Mouse (Mus musculus) myocyte (in vitro differentiated cells): ENCODE measurements at regions not wholly inside any gene's neighbourhood (a gene's known extent, or its start where the extent isn't known, plus 50 kb on each side); places are given as distances from the start of the nearest gene placed in this dataset.
A peak's percentile ranks its signal among the peaks of the same experiment; 100 is the strongest.

Source experiments
- H3K27me3 ChIP-seq: one replicate; pipeline ENCODE4 v1.6.1; 2011; ENCODE audit not compliant: control insufficient read depth, insufficient read depth, insufficient read length
- H3K36me3 ChIP-seq: one replicate; pipeline ENCODE4 v1.6.1; 2011; ENCODE audit not compliant: control insufficient read depth, insufficient read depth
- H3K4me2 ChIP-seq: one replicate; pipeline ENCODE4 v1.6.1; 2011; ENCODE audit warnings: low read depth, control low read depth
- H3K4me3 ChIP-seq: one replicate; pipeline ENCODE4 v1.5.1; 2011; ENCODE audit warnings: mild to moderate bottlenecking, control low read depth, moderate library complexity
- H3K79me2 ChIP-seq: one replicate; pipeline ENCODE4 v1.6.1; 2011; ENCODE audit not compliant: control insufficient read depth, insufficient read depth
- H3ac ChIP-seq: one replicate; pipeline ENCODE4 v1.6.1; 2011; ENCODE audit not compliant: control insufficient read depth, insufficient read length
- CEBPB ChIP-seq: IDR thresholded peaks from 2 replicates; pipeline ENCODE4 v1.6.1; 2011; ENCODE audit warnings: mild to moderate bottlenecking, moderate library complexity; ENCODE audit not compliant: poor library complexity, insufficient read depth, severe bottlenecking
- E2F4 ChIP-seq: IDR thresholded peaks from one replicate; pipeline ENCODE4 v1.6.1; 2011; ENCODE audit warnings: mild to moderate bottlenecking, control low read depth, moderate library complexity; ENCODE audit not compliant: insufficient read depth
- MAX ChIP-seq: IDR thresholded peaks from one replicate; pipeline ENCODE4 v1.6.1; 2011; ENCODE audit warnings: low read depth, mild to moderate bottlenecking, control low read depth
- POLR2A ChIP-seq: IDR thresholded peaks from one replicate; pipeline ENCODE4 v1.6.1; 2011; ENCODE audit warnings: low read depth, mild to moderate bottlenecking, control low read depth, moderate library complexity; ENCODE audit not compliant: insufficient read length
- REST ChIP-seq: IDR thresholded peaks from one replicate; pipeline ENCODE4 v1.6.1; 2011; ENCODE audit warnings: mild to moderate bottlenecking, control low read depth, moderate library complexity; ENCODE audit not compliant: insufficient read depth, insufficient read length
- SRF ChIP-seq: IDR thresholded peaks from one replicate; pipeline ENCODE4 v1.6.1; 2011; ENCODE audit warnings: low read depth; ENCODE audit not compliant: control insufficient read depth, insufficient read length
- TCF12 ChIP-seq: IDR thresholded peaks from one replicate; pipeline ENCODE4 v1.6.1; 2011; ENCODE audit warnings: mild to moderate bottlenecking, control low read depth; ENCODE audit not compliant: poor library complexity, insufficient read depth, severe bottlenecking

DNA sequence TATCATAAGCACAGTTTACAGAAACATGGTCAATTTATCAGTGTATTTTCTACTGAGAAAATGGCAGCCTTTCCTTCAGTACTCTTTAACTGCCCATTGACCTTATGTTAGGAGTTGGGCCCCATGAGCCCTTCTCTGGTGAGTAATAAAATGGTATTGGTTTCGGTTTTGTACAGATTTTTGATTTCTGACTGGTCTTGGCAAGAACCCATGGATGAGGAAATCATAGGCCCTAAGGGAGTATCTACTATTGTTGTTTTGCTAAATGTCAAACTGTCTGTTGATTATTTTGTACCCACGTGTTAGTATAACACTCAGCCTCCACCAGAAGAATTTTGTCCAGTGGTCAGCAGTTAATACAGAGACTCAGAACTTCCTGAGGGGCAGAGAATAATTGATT lies 83.5 kb upstream of the Fign start:
- Histone ChIP-seq H3K36me3 (no peaks in the 10 kb centered on the region), H3K4me2 (no peak overlapping the region), H3K79me2 (no peaks in the 10 kb centered on the region), H3K27me3 (no peaks in the 10 kb centered on the region), H3ac (no peak overlapping the region), H3K4me3 (no peak overlapping the region)
- no peak for TF ChIP-seq TCF12
- 0 out of 2 replicates have a peak, but pooled peaks have one; percentile 11 for TF ChIP-seq CEBPB
- TF ChIP-seq E2F4: no peak

DNA sequence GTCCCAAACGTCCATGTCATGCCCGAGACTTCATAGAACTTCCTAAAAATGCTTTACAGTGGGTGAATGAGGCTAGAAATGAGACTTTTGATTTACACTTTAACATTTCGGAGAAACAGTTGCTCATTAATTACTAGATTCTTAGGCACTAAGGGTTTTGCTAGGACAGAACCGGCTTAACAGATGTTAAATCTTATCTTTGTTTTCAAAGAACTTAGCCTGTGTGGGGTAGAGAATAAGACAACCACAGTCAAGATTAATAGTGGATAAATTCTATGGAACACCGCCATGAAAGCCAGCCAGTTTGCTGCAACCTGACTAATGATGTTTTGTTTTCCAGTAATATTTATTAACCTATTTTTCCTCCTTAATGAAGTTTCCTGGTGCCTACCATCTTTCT lies 66.6 kb upstream of the Fign start:
- Histone ChIP-seq H3K27me3 (no peaks in the 10 kb centered on the region), H3ac (no peak overlapping the region), H3K79me2 (no peaks in the 10 kb centered on the region), H3K36me3 (no peaks in the 10 kb centered on the region), H3K4me2 (no peak overlapping the region), H3K4me3 (no peak overlapping the region)
- no peak for TF ChIP-seq REST
- no peak for TF ChIP-seq SRF
- no peak for TF ChIP-seq POLR2A
- no peak for TF ChIP-seq MAX
